Mouse (Mus musculus): ENCODE results near the gene Gja10. TPM values are rescaled to one million over a fixed set of nuclear protein-coding genes. Genes with fewer than 3 reads are reported as not detected.

Gene Gja10
- total and polyA plus RNA-seq, 3 experiments: not detected

GRCm38 (mm10) chr4:32569995-32570938, 32.3 kb downstream of the Gja10 start:
- no peak for TF ChIP-seq ELF1 (IDR thresholded peaks at IDR 0.05; ENCODE audit: low read depth, low read length)
- TF ChIP-seq ZKSCAN1 (IDR thresholded peaks at IDR 0.05; ENCODE audit: low read depth, low read length): no peak
- TF ChIP-seq RCOR1 (IDR thresholded peaks at IDR 0.05; ENCODE audit: low read depth, low read length): no peak
- TF ChIP-seq SMC3 (IDR thresholded peaks at IDR 0.05; ENCODE audit: low read depth, low read length): no peak
- TF ChIP-seq ETS1 (IDR thresholded peaks at IDR 0.05; ENCODE audit: low read depth, low read length): no peak
- no peak for TF ChIP-seq JUND (IDR thresholded peaks at IDR 0.05; ENCODE audit: low read depth, low read length)
- DNase-seq (ENCODE audit: low read depth, low spot score): no peak
- Histone ChIP-seq H3K27me3 (ENCODE audit: control insufficient read depth in 1 of 2, insufficient read depth in 2 of 2, low read length in 2 of 2) (peaks cover 2% of the 10 kb centered on the region in 2 experiments; a peak in 2 of 4 replicates), H3K4me3 (ENCODE audit: control insufficient read depth in 1 of 2, insufficient read depth in 1 of 2, low read depth in 2 of 2, low read length in 2 of 2) (no peak overlapping the region), H3K79me2 (ENCODE audit: control insufficient read depth, insufficient read depth, low read length, poor library complexity) (no peaks in the 10 kb centered on the region), H3K4me1 (ENCODE audit: control insufficient read depth in 1 of 2, insufficient read depth in 2 of 2, low read length in 2 of 2) (peaks cover 0 to 5% of the 10 kb centered on the region in 2 experiments; a peak in 1 of 4 replicates), H3K9me3 (replicated peaks; ENCODE audit: insufficient read depth, low read length) (no peaks in the 10 kb centered on the region), H3K27ac (ENCODE audit: control insufficient read depth, low read depth, low read length) (no peak overlapping the region), H3K9ac (ENCODE audit: control insufficient read depth, low read depth, low read length, poor library complexity, severe bottlenecking) (no peak overlapping the region), H3K36me3 (ENCODE audit: control insufficient read depth in 1 of 2, insufficient read depth in 2 of 2, low read length in 2 of 2) (peaks cover 0 to 3% of the 10 kb centered on the region in 2 experiments; a peak in 1 of 4 replicates)

- H3K4me1 ChIP-seq (ENCODE audit: control insufficient read depth in 1 of 2, insufficient read depth in 2 of 2, low read length in 2 of 2): peaks cover 0 to 3% of the 10 kb centered on the region in 2 experiments; a peak in 1 of 4 replicates
- no peak for DNase-seq (ENCODE audit: low read depth, low spot score)
- peaks cover 2% of the 10 kb centered on the region in 2 experiments; a peak in 2 of 4 replicates for H3K27me3 ChIP-seq (ENCODE audit: control insufficient read depth in 1 of 2, insufficient read depth in 2 of 2, low read length in 2 of 2)
- H3K79me2 ChIP-seq (ENCODE audit: control insufficient read depth, insufficient read depth, low read length, poor library complexity): no peaks in the 10 kb centered on the region
- H3K27ac ChIP-seq (ENCODE audit: control insufficient read depth, low read depth, low read length): no peak overlapping the region
- no peak overlapping the region for H3K9ac ChIP-seq (ENCODE audit: control insufficient read depth, low read depth, low read length, poor library complexity, severe bottlenecking)
- TF ChIP-seq HCFC1 (IDR thresholded peaks at IDR 0.05; ENCODE audit: low read depth, low read length) (no peak), MAZ (IDR thresholded peaks at IDR 0.05; ENCODE audit: low read depth, low read length) (no peak), ELF1 (IDR thresholded peaks at IDR 0.05; ENCODE audit: low read depth, low read length) (no peak), CHD1 (IDR thresholded peaks at IDR 0.05; ENCODE audit: low read depth, low read length) (no peak), USF2 (IDR thresholded peaks at IDR 0.05; ENCODE audit: borderline replicate concordance in 1 of 2, insufficient read depth in 1 of 2, low read depth in 1 of 2, low read length in 2 of 2) (no peak), ZC3H11A (IDR thresholded peaks at IDR 0.05; ENCODE audit: low read depth, low read length) (no peak), POLR2AphosphoS5 (IDR thresholded peaks at IDR 0.05; ENCODE audit: borderline replicate concordance, low read depth, low read length) (no peak), ZMIZ1 (IDR thresholded peaks at IDR 0.05; ENCODE audit: low read depth, low read length) (no peak), MEF2A (IDR thresholded peaks at IDR 0.05; ENCODE audit: extremely low read depth, insufficient replicate concordance, low read depth, low read length, poor library complexity, severe bottlenecking) (no peak), NRF1 (IDR thresholded peaks at IDR 0.05; ENCODE audit: insufficient read depth, low read depth, low read length, poor library complexity, severe bottlenecking) (no peak), TAL1 (IDR thresholded peaks at IDR 0.05; ENCODE audit: low read length) (no peak)
- no peaks in the 10 kb centered on the region for H3K36me3 ChIP-seq (ENCODE audit: control insufficient read depth in 1 of 2, insufficient read depth in 2 of 2, low read length in 2 of 2)
- no peaks in the 10 kb centered on the region for H3K9me3 ChIP-seq (replicated peaks; ENCODE audit: insufficient read depth, low read length)
- no peak overlapping the region for H3K4me3 ChIP-seq (ENCODE audit: control insufficient read depth in 1 of 2, insufficient read depth in 1 of 2, low read depth in 2 of 2, low read length in 2 of 2)
Measured at GRCm38 (mm10) chr4:32569054-32569453, 33.5 kb downstream of the Gja10 start.

All from MEL (cell line).